Mouse (Mus musculus) midbrain, embryonic 14.5 days (tissue): ENCODE data around the gene Zfp641. TPM values are rescaled to one million over a fixed set of nuclear protein-coding genes. Genes with fewer than 3 reads are reported as not detected.

Experiments used
- ATAC-seq: fragments of 200-750 bp; cut with Nextera tagmentation; 2 replicates; pipeline ENCODE4 v1.8.0; 2017; ENCODE audit warnings: moderate number of reproducible peaks, moderate library complexity; ENCODE audit not compliant: low FRiP score, low TSS enrichment
- DNase-seq: peaks from one replicate; pipeline ENCODE4 v3.0.0-alpha.2; 2015
- H3K27ac ChIP-seq: fragments of 300-500 bp; sonication (generic); replicated peaks from 2 replicates; pipeline ENCODE4 v1.5.1; 2014; ENCODE audit warnings: mild to moderate bottlenecking, low read depth, low read length, moderate library complexity
- H3K27me3 ChIP-seq: fragments of 300-500 bp; sonication (generic); 2 replicates; pipeline ENCODE4 v1.6.1; 2014; ENCODE audit warnings: low read length, control low read depth, mixed read lengths; ENCODE audit not compliant: control insufficient read depth, insufficient read depth
- H3K36me3 ChIP-seq: fragments of 300-500 bp; sonication (generic); 2 replicates; pipeline ENCODE4 v1.6.1; 2014; ENCODE audit warnings: low read length, control low read depth; ENCODE audit not compliant: control insufficient read depth, insufficient read depth
- H3K4me1 ChIP-seq: fragments of 300-500 bp; sonication (generic); 2 replicates; pipeline ENCODE4 v1.6.1; 2014; ENCODE audit warnings: mild to moderate bottlenecking, antibody characterized with exemption, low read length, control low read depth; ENCODE audit not compliant: control insufficient read depth, insufficient read depth
- H3K4me2 ChIP-seq: fragments of 300-500 bp; sonication (generic); 2 replicates; pipeline ENCODE4 v1.6.1; 2014; ENCODE audit warnings: mild to moderate bottlenecking, low read length, moderate library complexity
- H3K4me3 ChIP-seq: fragments of 300-500 bp; sonication (generic); replicated peaks from 2 replicates; pipeline ENCODE4 v1.5.1; 2014; ENCODE audit warnings: low read depth, low read length
- H3K9ac ChIP-seq: fragments of 300-500 bp; sonication (generic); replicated peaks from 2 replicates; pipeline ENCODE4 v1.6.1; 2014; ENCODE audit warnings: mild to moderate bottlenecking, low read length, moderate library complexity
- H3K9me3 ChIP-seq: fragments of 300-500 bp; sonication (generic); 2 replicates; pipeline ENCODE4 v1.6.1; 2016; ENCODE audit warnings: low read length, control low read depth, mixed read lengths; ENCODE audit not compliant: control insufficient read depth
- WGBS: fragments of 180-500 bp; shearing (Covaris S2); extraction: QIAGEN DNeasy Blood & Tissue Kit; methylation state at CpG from one replicate; pipeline ENCODE4 v1.1.7; 2014; 5-methylcytosine and 5-hydroxymethylcytosine counted together
- polyA plus RNA-seq: library from polyadenylated mRNA; unstranded; fragments of >200 nt; fragmentation: Nextera tagmentation; extraction: Ambion mirVana; gene quantifications from 2 replicates; pipeline ENCODE4 v1.2.1, GENCODE M21; 2014

Gene Zfp641
- polyA plus RNA-seq, 1 experiment from 2014 or later: 11.7 TPM

- Histone ChIP-seq H3K4me2 (no peak within 1 kb of the TSS), H3K9ac (no peak within 1 kb of the TSS), H3K27me3 (no peaks in the 10 kb centered on the region), H3K9me3 (no peaks in the 10 kb centered on the region), H3K27ac (no peak within 1 kb of the TSS), H3K4me3 (no peak within 1 kb of the TSS), H3K36me3 (no peaks in the 10 kb centered on the region), H3K4me1 (no peaks in the 10 kb centered on the region)
- no peak for ATAC-seq
- no peak for DNase-seq
- WGBS: 88% methylated on average over 8 of the region's 8 CpGs
Observed at GRCm38 (mm10) chr15:98257193-98257592, 38.8 kb downstream of the Zfp641 start, which contains the start of gene H1fnt. Gene H1fnt (minus strand): TSS chr15:98257293.

GRCm38 (mm10) chr15:98256271-98256670 is 39.7 kb downstream of the Zfp641 start:
- H3K4me1 ChIP-seq: no peaks in the 10 kb centered on the region
- 96% methylated on average over 13 of the region's 13 CpGs for WGBS
- H3K27ac ChIP-seq: no peak overlapping the region
- ATAC-seq (no peak), DNase-seq (no peak)
- no peaks in the 10 kb centered on the region for H3K9me3 ChIP-seq
- H3K27me3 ChIP-seq: no peaks in the 10 kb centered on the region
- no peak overlapping the region for H3K9ac ChIP-seq
- no peak overlapping the region for H3K4me3 ChIP-seq
- no peaks in the 10 kb centered on the region for H3K36me3 ChIP-seq
- no peak overlapping the region for H3K4me2 ChIP-seq

Other genes with a start within 250 kb of the Zfp641 start
- 72.4 and 80.5 TPM in 2 replicates for gene Pfkm, start 203.6 kb downstream of the Zfp641 start, polyA plus RNA-seq
- gene Senp1, start 202.4 kb downstream of the Zfp641 start, polyA plus RNA-seq: 26.1 and 27.2 TPM in 2 replicates
- gene Asb8, start 130.5 kb downstream of the Zfp641 start, polyA plus RNA-seq: 65.9 and 71.8 TPM in 2 replicates
- gene Ccdc184, start 129.0 kb downstream of the Zfp641 start, polyA plus RNA-seq: 98.5 and 102 TPM in 2 replicates
- not detected in 2 replicates for gene Olfr288, start 100.6 kb downstream of the Zfp641 start, polyA plus RNA-seq
- not detected in 2 replicates for gene Gm44579, start 75.2 kb downstream of the Zfp641 start, polyA plus RNA-seq
- gene Olfr287, start 75.1 kb downstream of the Zfp641 start, polyA plus RNA-seq: 0.17 TPM in 1 of 2 replicates, not detected in the other
- gene Olfr286, start 61.7 kb downstream of the Zfp641 start, polyA plus RNA-seq: not detected in 2 replicates
- not detected in 2 replicates for gene H1fnt, start 38.9 kb downstream of the Zfp641 start, polyA plus RNA-seq
- not detected in 2 replicates for gene Olfr285, start 21.2 kb upstream of the Zfp641 start, polyA plus RNA-seq
- 0.40 TPM in 1 of 2 replicates, not detected in the other for gene Olfr284, start 44.8 kb upstream of the Zfp641 start, polyA plus RNA-seq
- gene Olfr283, start 84.8 kb upstream of the Zfp641 start, polyA plus RNA-seq: not detected in 2 replicates
- gene Olfr282, start 135.1 kb upstream of the Zfp641 start, polyA plus RNA-seq: not detected in 2 replicates
- gene Olfr281, start 156.4 kb upstream of the Zfp641 start, polyA plus RNA-seq: not detected in 2 replicates
- gene OR5BS1P, start 173.7 kb upstream of the Zfp641 start, polyA plus RNA-seq: not detected in 2 replicates
- gene Lalba, start 186.6 kb upstream of the Zfp641 start, polyA plus RNA-seq: not detected in 2 replicates
- not detected in 2 replicates for gene Olfr279, start 196.2 kb upstream of the Zfp641 start, polyA plus RNA-seq
- gene Kansl2, start 238.1 kb upstream of the Zfp641 start, polyA plus RNA-seq: 125 TPM in 2 replicates